Comparison of ENCODE assay signal across 8 mouse cellular contexts in the genomic region with DNA sequence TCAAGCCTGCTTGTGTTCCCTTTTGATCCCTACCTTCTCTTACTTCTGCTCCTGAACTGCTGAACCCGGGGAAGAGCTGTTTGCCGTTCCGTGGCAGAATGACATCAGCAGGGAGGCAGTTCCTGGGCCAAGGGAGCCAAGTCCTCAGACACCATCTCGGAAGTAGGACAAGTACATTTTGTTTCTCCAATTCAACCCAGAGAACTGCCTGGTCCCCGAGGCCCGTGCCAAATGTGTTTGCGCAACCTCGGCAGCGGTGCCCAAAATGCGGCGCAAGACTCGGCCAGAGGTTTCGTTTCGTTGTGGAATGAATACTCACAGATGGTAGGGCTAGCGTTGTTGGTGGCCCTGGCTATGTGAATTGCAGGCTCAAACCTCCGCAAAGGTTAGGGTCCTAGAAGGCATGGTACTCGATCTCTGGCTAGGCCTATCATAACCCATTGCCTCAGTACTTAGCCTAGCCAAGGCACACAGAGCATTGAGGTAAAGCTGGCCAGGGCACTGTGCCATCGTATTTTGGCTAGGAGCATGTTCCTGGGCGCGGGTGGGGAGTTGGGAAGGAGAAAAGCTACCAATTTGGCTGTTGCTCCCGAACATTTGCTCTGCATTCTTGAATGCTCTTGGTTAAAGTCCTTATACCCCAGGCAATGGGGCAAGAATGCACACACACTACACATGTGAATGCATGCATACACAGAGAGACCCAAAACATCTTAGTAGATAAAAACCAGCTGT.
DNase-seq lines count a peak whose midpoint lies in the region; ATAC-seq and TF ChIP-seq lines count a peak whose summit lies in the region.

No protein-coding gene starts in this region.

- ATAC-seq in liver, postnatal 0 days = peak; percentile 88
- no peak for ATAC-seq in liver, embryonic 11.5 days (replicated peaks; ENCODE audit: low FRiP score)

- H3K36me3 ChIP-seq in liver, postnatal 0 days (replicated peaks; ENCODE audit: insufficient read depth, low read length) = no peaks in the 10 kb centered on the region
- H3K36me3 ChIP-seq in liver, embryonic 11.5 days (ENCODE audit: control insufficient read depth, insufficient read depth, low read length) = no peaks in the 10 kb centered on the region

- H3K4me2 ChIP-seq in liver, postnatal 0 days (ENCODE audit: low read depth, low read length) = no peak overlapping the region; the same call in 1 of the 2 replicates
- H3K4me2 ChIP-seq in liver, embryonic 11.5 days = no peak overlapping the region

- H3K4me3 ChIP-seq in liver, postnatal 0 days (ENCODE audit: low read depth, low read length) = no peak overlapping the region
- no peak overlapping the region for H3K4me3 ChIP-seq in liver, embryonic 11.5 days (ENCODE audit: low read depth, low read length)

- peaks cover 3% of the 10 kb centered on the region; the same call in 1 of the 2 replicates for H3K4me1 ChIP-seq in liver, postnatal 0 days (ENCODE audit: insufficient read depth)
- no peaks in the 10 kb centered on the region for H3K4me1 ChIP-seq in liver, embryonic 11.5 days (replicated peaks; ENCODE audit: control insufficient read depth, insufficient read depth, low read length)

- WGBS in liver, postnatal 0 days (ENCODE audit: insufficient replicate concordance) = 73% methylated on average over 21 of the region's 21 CpGs
- 90% methylated on average over 21 of the region's 21 CpGs for WGBS in liver, embryonic 11.5 days

- peak; percentile 84 for TF ChIP-seq EP300 in liver, postnatal 0 days (IDR thresholded peaks at IDR 0.05; ENCODE audit: low read depth)

- no peaks in the 10 kb centered on the region for H3K27me3 ChIP-seq in liver, postnatal 0 days (ENCODE audit: insufficient read depth, low read length)
- H3K27me3 ChIP-seq in liver, embryonic 11.5 days (replicated peaks; ENCODE audit: control insufficient read depth, insufficient read depth, low read length) = no peaks in the 10 kb centered on the region

- no peaks in the 10 kb centered on the region for H3K9me3 ChIP-seq in liver, postnatal 0 days (ENCODE audit: low read length)
- no peaks in the 10 kb centered on the region for H3K9me3 ChIP-seq in liver, embryonic 11.5 days (ENCODE audit: control insufficient read depth, low read length)

- intact Hi-C loops in heart, postnatal 25 days (cut with DNase I) = no loop called here

- H3K9ac ChIP-seq in liver, postnatal 0 days (replicated peaks) = no peak overlapping the region
- no peak overlapping the region for H3K9ac ChIP-seq in liver, embryonic 11.5 days (ENCODE audit: low read depth, low read length)

- TF ChIP-seq CTCF in liver, postnatal 0 days (IDR thresholded peaks at IDR 0.05; ENCODE audit: low read depth) = no peak

- peak; percentile 76 for DNase-seq in liver, postnatal 0 days
- no peak for DNase-seq in liver, embryonic 11.5 days (ENCODE audit: low spot score)
- DNase-seq in cerebellum, postnatal 25 days = peak; percentile 87 to 90
- DNase-seq in heart, postnatal 25 days (ENCODE audit: low spot score) = peak; percentile 86
- DNase-seq in lung, adult 18-20 months = peak; percentile 89 to 92
- DNase-seq in urinary bladder, postnatal 25 days (ENCODE audit: low spot score) = peak; percentile 39
- no peak for DNase-seq in T-cell, adult 2 months (ENCODE audit: low spot score)
- no peak for DNase-seq in spleen, postnatal 10 days (ENCODE audit: low spot score in 2 of 2)

- peak overlapping the region; percentile 80 for H3K27ac ChIP-seq in liver, postnatal 0 days (ENCODE audit: low read depth)
- no peak overlapping the region for H3K27ac ChIP-seq in liver, embryonic 11.5 days (ENCODE audit: low read depth, low read length)

Comparison
In these comparisons a context has a peak if more than half of its experiments do, and no peak if none do; other contexts are left out.
1. DNase-seq: peak in liver, postnatal 0 days (single experiment), cerebellum, postnatal 25 days (2 of 2), heart, postnatal 25 days (single experiment), lung, adult 18-20 months (2 of 2) and urinary bladder, postnatal 25 days (single experiment); none in liver, embryonic 11.5 days (single experiment), T-cell, adult 2 months (single experiment) and spleen, postnatal 10 days (0 of 2).